Mouse (Mus musculus) liver, embryonic 12.5 days (tissue): ENCODE data around the gene Pitpna. TPM values are rescaled to one million over a fixed set of nuclear protein-coding genes. Genes with fewer than 3 reads are reported as not detected.

Source experiments
- ATAC-seq: fragments of 200-750 bp; cut with Nextera tagmentation; 2 replicates; pipeline ENCODE4 v1.8.0; 2017; ENCODE audit warnings: moderate number of reproducible peaks, mild to moderate bottlenecking, moderate library complexity
- H3K27ac ChIP-seq: fragments of 300-500 bp; sonication (generic); 2 replicates; pipeline ENCODE4 v1.5.1; 2016; ENCODE audit warnings: mild to moderate bottlenecking
- H3K27me3 ChIP-seq: fragments of 300-500 bp; sonication (generic); replicated peaks from 2 replicates; pipeline ENCODE4 v1.6.1; 2016; ENCODE audit warnings: mild to moderate bottlenecking, moderate library complexity
- H3K36me3 ChIP-seq: fragments of 300-500 bp; sonication (generic); 2 replicates; pipeline ENCODE4 v1.6.1; 2016; ENCODE audit warnings: mild to moderate bottlenecking, moderate library complexity
- H3K4me1 ChIP-seq: fragments of 300-500 bp; sonication (generic); 2 replicates; pipeline ENCODE4 v1.6.1; 2016
- H3K4me2 ChIP-seq: fragments of 300-500 bp; sonication (generic); 2 replicates; pipeline ENCODE4 v1.6.1; 2016; ENCODE audit warnings: mild to moderate bottlenecking, moderate library complexity
- H3K4me3 ChIP-seq: fragments of 300-500 bp; sonication (generic); 2 replicates; pipeline ENCODE4 v1.5.1; 2016; ENCODE audit warnings: mild to moderate bottlenecking, moderate library complexity
- H3K9ac ChIP-seq: fragments of 300-500 bp; sonication (generic); 2 replicates; pipeline ENCODE4 v1.6.1; 2016; ENCODE audit warnings: mild to moderate bottlenecking, moderate library complexity
- H3K9me3 ChIP-seq: fragments of 300-500 bp; sonication (generic); replicated peaks from 2 replicates; pipeline ENCODE4 v1.6.1; 2016; ENCODE audit warnings: mild to moderate bottlenecking, moderate library complexity
- WGBS: fragments of 180-500 bp; shearing (Covaris S2); methylation state at CpG from one replicate; pipeline ENCODE4 v1.1.7; 2016; ENCODE audit not compliant: insufficient replicate concordance; 5-methylcytosine and 5-hydroxymethylcytosine counted together
- polyA plus RNA-seq: library from polyadenylated mRNA; unstranded; fragments of >200 nt; fragmentation: Nextera tagmentation; extraction: Ambion mirVana; gene quantifications from 2 replicates; pipeline ENCODE4 v1.2.1, GENCODE M21; 2016

The Pitpna gene
- polyA plus RNA-seq = 65.7 and 69.3 TPM in 2 replicates

DNA sequence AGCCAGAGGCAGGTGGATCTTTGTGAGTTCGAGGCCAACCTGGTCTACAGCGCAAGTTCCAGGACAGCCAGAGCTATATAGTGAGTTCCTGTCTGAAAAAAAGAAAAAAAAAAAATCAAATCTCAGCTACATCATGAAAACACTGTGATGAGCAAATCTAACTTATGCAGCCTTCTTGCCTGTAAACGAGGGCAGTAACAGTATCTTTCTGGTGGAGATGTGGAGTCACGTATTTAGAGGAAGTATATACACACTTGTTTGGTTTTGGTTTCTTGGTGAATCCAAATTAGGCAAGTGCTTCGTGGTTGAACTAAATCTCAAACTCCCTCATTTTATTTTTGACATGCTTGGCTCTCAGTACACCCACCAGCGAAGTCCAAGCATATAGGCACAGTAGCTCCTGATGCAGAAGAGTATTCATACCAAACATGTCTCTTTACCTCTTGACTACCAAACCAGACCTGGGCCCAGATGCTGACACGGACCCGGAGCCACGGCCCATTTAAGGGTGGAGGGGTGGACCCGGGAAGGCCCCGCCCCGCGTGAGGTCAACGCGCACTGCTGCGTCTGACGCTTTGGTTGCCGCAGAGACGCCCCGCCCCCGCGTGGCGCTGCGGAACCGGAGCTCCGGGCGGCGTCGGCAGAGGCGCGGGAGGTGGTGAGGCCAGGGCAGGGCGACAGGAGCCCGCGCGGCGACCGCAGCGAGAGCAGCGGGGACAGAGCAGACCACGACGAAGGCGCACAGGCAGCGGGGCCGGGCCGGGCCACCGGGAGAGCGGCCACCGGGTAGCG lies at the start of gene Pitpna:
Gene Pitpna (plus strand): TSS at position 605 of the 792 bp plus-strand sequence.
- Histone ChIP-seq H3K4me2 (peak within 1 kb of the TSS; percentile 95), H3K4me3 (peak within 1 kb of the TSS; percentile 85), H3K27ac (peak within 1 kb of the TSS; percentile 85), H3K9ac (peak within 1 kb of the TSS; percentile 93), H3K4me1 (peaks cover 45% of the 10 kb centered on the region), H3K27me3 (no peaks in the 10 kb centered on the region), H3K36me3 (peaks cover 22% of the 10 kb centered on the region), H3K9me3 (no peaks in the 10 kb centered on the region)
- peak; percentile 91 for ATAC-seq
- 3% methylated on average over 49 of the region's 49 CpGs for WGBS

GRCm38 (mm10) chr11:75538184-75538969 lies 49.5 kb upstream of the Pitpna start:
- 0 out of 2 replicates have a peak overlapping the region, but pooled peaks have one; percentile 12 for H3K9ac ChIP-seq
- H3K4me3 ChIP-seq = no peak overlapping the region
- H3K4me2 ChIP-seq = no peak overlapping the region
- peak overlapping the region; percentile 20; the same call in 1 of the 2 replicates for H3K27ac ChIP-seq
- H3K4me1 ChIP-seq = peaks cover 63% of the 10 kb centered on the region
- WGBS = 59% methylated on average over 9 of the region's 9 CpGs
- peaks cover 8% of the 10 kb centered on the region; the same call in 1 of the 2 replicates for H3K27me3 ChIP-seq
- no peaks in the 10 kb centered on the region for H3K9me3 ChIP-seq
- ATAC-seq = no peak
- H3K36me3 ChIP-seq = no peaks in the 10 kb centered on the region

GRCm38 (mm10) chr11:75538970-75539299 lies 49.0 kb upstream of the Pitpna start:
- no peak for ATAC-seq
- H3K27ac ChIP-seq = no peak overlapping the region
- H3K9me3 ChIP-seq = no peaks in the 10 kb centered on the region
- H3K4me3 ChIP-seq = no peak overlapping the region
- H3K4me2 ChIP-seq = no peak overlapping the region
- peaks cover 57% of the 10 kb centered on the region for H3K4me1 ChIP-seq
- H3K27me3 ChIP-seq = peaks cover 4% of the 10 kb centered on the region; the same call in 1 of the 2 replicates
- WGBS = 76% methylated on average over 13 of the region's 13 CpGs
- no peaks in the 10 kb centered on the region for H3K36me3 ChIP-seq
- H3K9ac ChIP-seq = no peak overlapping the region

GRCm38 (mm10) chr11:75540209-75540608 lies 47.7 kb upstream of the Pitpna start:
- H3K27ac ChIP-seq = peak overlapping the region; percentile 64; the same call in 1 of the 2 replicates
- no peaks in the 10 kb centered on the region for H3K27me3 ChIP-seq
- peaks cover 50% of the 10 kb centered on the region for H3K4me1 ChIP-seq

DNA sequence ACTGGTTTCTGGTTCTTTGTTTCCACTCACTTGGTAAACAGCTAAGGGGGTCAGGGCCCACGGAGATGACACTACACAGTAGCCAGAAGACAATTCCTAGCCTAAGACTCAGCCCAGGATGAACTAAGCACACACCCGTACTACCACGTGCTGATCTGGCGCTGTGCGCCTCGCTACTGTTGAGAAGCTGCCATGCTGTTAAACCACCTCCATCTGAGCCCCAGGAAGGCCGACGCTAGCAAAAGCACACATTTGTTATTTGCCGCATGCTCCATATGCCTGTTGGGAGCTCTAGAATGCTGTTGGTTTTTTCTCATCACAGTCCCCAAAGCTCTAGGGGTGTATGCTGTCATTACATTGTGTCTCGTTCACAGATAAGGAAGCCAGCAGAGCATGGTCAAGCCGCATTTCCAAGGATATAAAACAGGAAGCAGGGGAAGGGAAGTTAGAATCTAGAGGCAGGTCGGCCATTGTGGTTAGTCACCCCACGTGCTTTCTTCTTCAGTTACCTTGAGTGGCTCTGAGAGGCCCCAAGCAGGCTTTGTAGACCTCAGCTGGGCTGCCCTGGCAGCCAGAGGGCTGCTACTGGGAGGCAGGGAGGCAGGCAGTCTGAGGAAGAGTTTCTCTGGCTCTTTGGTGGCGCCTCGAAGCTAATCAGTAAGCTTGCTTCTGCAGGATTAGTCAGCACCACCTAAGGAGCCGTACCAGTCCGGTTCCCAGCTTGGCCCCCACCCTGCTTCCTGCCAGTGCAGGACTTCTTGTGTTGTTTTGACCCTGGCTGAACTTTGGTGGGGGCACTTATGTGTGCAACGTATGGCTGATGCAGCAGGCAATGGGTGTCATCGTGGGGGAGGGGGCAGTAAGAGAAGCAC lies 47.0 kb upstream of the Pitpna start:
- WGBS = 47% methylated on average over 19 of the region's 19 CpGs
- ATAC-seq = 0 out of 2 replicates have a peak, but pooled peaks have one; percentile 20

More at GRCm38 (mm10) chr11:75540209-75540608, 47.7 kb upstream of the Pitpna start:
- Histone ChIP-seq H3K9me3 (no peaks in the 10 kb centered on the region), H3K9ac (no peak overlapping the region), H3K4me2 (no peak overlapping the region), H3K4me3 (no peak overlapping the region), H3K36me3 (no peaks in the 10 kb centered on the region)
- ATAC-seq = no peak
- 81% methylated on average over 8 of the region's 8 CpGs for WGBS

GRCm38 (mm10) chr11:75544713-75545112 lies 43.2 kb upstream of the Pitpna start:
- H3K4me1 ChIP-seq = peaks cover 51% of the 10 kb centered on the region
- WGBS = 81% methylated on average over 9 of the region's 9 CpGs
- no peaks in the 10 kb centered on the region for H3K9me3 ChIP-seq
- ATAC-seq = no peak
- H3K4me2 ChIP-seq = no peak overlapping the region
- H3K9ac ChIP-seq = no peak overlapping the region
- H3K27ac ChIP-seq = no peak overlapping the region
- H3K4me3 ChIP-seq = no peak overlapping the region
- no peaks in the 10 kb centered on the region for H3K27me3 ChIP-seq
- no peaks in the 10 kb centered on the region for H3K36me3 ChIP-seq

More for the DNA sequence above, 47.0 kb upstream of the Pitpna start:
- no peaks in the 10 kb centered on the region for H3K36me3 ChIP-seq
- no peaks in the 10 kb centered on the region for H3K9me3 ChIP-seq
- peaks cover 51% of the 10 kb centered on the region for H3K4me1 ChIP-seq
- peak overlapping the region; percentile 31; the same call in 1 of the 2 replicates for H3K4me2 ChIP-seq
- H3K9ac ChIP-seq = peak overlapping the region; percentile 43
- no peaks in the 10 kb centered on the region for H3K27me3 ChIP-seq
- no peak overlapping the region for H3K4me3 ChIP-seq
- peak overlapping the region; percentile 64 for H3K27ac ChIP-seq

DNA sequence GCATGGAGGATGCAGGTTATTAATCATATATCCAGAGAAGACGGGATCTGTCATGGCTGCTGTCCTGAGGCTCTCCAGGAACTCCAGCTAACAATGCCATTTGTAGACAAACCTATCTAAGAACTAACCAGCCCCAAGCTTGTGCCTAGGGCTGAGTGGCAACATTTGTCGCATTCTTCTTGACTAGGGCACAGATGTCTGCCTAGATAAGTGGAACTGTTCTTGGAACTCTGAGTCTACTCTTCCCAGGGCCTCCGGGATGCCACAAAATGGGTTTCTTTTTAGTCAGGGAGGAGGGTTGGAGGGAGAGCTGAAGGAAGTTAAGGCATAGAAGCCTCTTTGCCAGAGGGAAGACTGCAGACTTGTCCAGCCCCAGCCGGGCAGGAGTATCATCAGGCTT lies 41.8 kb upstream of the Pitpna start:
- Histone ChIP-seq H3K27me3 (no peaks in the 10 kb centered on the region), H3K9ac (peak overlapping the region; percentile 40), H3K9me3 (no peaks in the 10 kb centered on the region), H3K4me2 (peak overlapping the region; percentile 57), H3K36me3 (no peaks in the 10 kb centered on the region), H3K27ac (peak overlapping the region; percentile 30; the same call in 1 of the 2 replicates), H3K4me1 (peaks cover 48% of the 10 kb centered on the region), H3K4me3 (peak overlapping the region; percentile 4; the same call in 1 of the 2 replicates)
- 42% methylated on average over 4 of the region's 4 CpGs for WGBS
- ATAC-seq = peak; percentile 81

- Histone ChIP-seq H3K9ac (no peak overlapping the region), H3K27ac (0 out of 2 replicates have a peak overlapping the region, but pooled peaks have one; percentile 24), H3K4me2 (no peak overlapping the region), H3K4me3 (no peak overlapping the region), H3K9me3 (no peaks in the 10 kb centered on the region), H3K27me3 (no peaks in the 10 kb centered on the region), H3K4me1 (peaks cover 47% of the 10 kb centered on the region), H3K36me3 (no peaks in the 10 kb centered on the region)
- 59% methylated on average over 5 of the region's 5 CpGs for WGBS
- no peak for ATAC-seq
These were observed 38.2 kb upstream of the Pitpna start for GRCm38 (mm10) chr11:75549658-75550111.

DNA sequence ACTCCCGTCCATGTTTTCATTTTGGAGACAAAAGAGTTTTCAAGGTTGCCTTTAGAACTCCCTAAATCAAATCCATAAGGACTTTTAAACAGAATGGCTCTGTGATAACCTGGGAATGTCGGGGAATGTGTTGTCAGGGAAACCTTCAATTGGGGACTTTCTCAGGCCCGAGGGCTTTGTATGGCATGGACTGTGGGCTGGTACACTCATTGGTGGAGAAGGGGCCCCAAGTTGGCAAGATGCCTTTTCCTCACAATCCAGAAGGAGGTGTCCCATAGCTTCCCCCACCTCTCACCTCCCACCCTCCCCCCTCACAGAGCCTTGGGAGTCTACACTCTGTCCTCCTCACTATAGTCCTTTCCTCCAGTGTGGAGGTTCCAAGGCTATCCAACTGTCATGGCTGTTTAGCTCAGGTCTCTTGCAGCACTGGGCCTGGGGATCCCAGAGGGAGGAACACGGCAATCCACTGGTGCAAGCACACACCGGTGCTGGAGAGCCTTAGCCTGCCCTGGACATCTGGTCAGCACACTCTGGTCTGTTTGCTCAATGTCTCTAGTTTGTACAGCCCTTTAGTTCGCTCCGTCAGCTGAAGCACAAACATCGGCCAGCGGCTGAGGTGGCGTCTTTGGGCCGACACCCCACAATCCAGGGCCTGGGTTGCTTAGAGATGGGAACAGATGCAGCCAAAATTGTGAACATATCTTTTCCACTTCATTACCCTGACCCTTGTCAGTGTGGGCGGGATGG lies 37.5 kb upstream of the Pitpna start:
- H3K4me3 ChIP-seq = no peak overlapping the region
- H3K36me3 ChIP-seq = no peaks in the 10 kb centered on the region
- H3K27ac ChIP-seq = 0 out of 2 replicates have a peak overlapping the region, but pooled peaks have one; percentile 24
- H3K27me3 ChIP-seq = no peaks in the 10 kb centered on the region
- H3K4me1 ChIP-seq = peaks cover 40% of the 10 kb centered on the region
- ATAC-seq = no peak
- 68% methylated on average over 12 of the region's 12 CpGs for WGBS
- H3K4me2 ChIP-seq = no peak overlapping the region
- H3K9me3 ChIP-seq = no peaks in the 10 kb centered on the region
- H3K9ac ChIP-seq = no peak overlapping the region

DNA sequence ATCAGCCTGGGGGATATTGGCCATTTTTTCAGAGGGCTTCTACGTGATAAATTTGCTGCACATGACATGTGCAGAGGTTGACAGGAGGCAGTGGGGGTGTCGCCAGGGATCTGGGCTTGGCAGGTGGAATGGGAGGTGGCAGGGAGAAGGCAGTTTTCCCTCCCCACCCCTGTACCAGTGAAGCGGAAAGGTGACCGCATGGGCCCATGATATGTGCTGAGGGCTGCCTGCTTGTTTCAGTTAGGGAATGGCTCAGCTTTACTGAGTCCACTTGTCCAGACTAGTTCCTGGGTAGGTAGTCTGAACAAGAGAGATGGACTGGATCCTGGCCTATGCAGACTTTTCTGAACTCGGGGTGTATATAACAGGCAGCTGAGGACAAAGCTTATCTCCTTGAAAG lies 36.6 kb upstream of the Pitpna start:
- no peak overlapping the region for H3K9ac ChIP-seq
- H3K4me2 ChIP-seq = no peak overlapping the region
- no peak overlapping the region for H3K4me3 ChIP-seq
- WGBS = 76% methylated on average over 5 of the region's 5 CpGs
- no peak for ATAC-seq
- no peaks in the 10 kb centered on the region for H3K9me3 ChIP-seq
- no peaks in the 10 kb centered on the region for H3K36me3 ChIP-seq
- no peak overlapping the region for H3K27ac ChIP-seq
- no peaks in the 10 kb centered on the region for H3K27me3 ChIP-seq
- peaks cover 30% of the 10 kb centered on the region for H3K4me1 ChIP-seq
